Mouse (Mus musculus): ENCODE measurements around the gene Clec2h. TPM values are rescaled to one million over a fixed set of nuclear protein-coding genes. Genes with fewer than 3 reads are reported as not detected.
"Not testable (repeated sequence)": the region's sequence is repeated elsewhere in the genome, so short reads cannot be mapped to it uniquely, and the experiment has no call there.

Clec2h gene
- polyA plus RNA-seq, 1 experiment from 2014 or later, result not detected

- 93% methylated on average over 3 of the region's 3 CpGs for WGBS
- no peak overlapping the region for H3K4me3 ChIP-seq
- DNase-seq (ENCODE audit: low spot score), result no peak
Measured at GRCm38 (mm10) chr6:128649681-128650080, 12.5 kb upstream of the Clec2h start.

GRCm38 (mm10) chr6:128650187-128650586 lies 12.0 kb upstream of the Clec2h start:
- DNase-seq (ENCODE audit: low spot score), result no peak
- no peaks in the 10 kb centered on the region for H3K27me3 ChIP-seq (ENCODE audit: low read depth, poor library complexity, severe bottlenecking)
- whole genome bisulfite sequencing, result 88% methylated on average over 1 of the region's 1 CpGs

More at GRCm38 (mm10) chr6:128649681-128650080, 12.5 kb upstream of the Clec2h start:
- Histone ChIP-seq H3K27ac (replicated peaks) (no peak overlapping the region), H3K4me1 (no peaks in the 10 kb centered on the region), H3K9me3 (replicated peaks) (no peaks in the 10 kb centered on the region), H3K27me3 (ENCODE audit: low read depth, poor library complexity, severe bottlenecking) (no peaks in the 10 kb centered on the region), H3K36me3 (no peaks in the 10 kb centered on the region)

GRCm38 (mm10) chr6:128650827-128651226 lies 11.4 kb upstream of the Clec2h start:
- not testable (repeated sequence) for H3K27ac ChIP-seq (replicated peaks); H3K36me3 ChIP-seq; H3K4me1 ChIP-seq; H3K9me3 ChIP-seq (replicated peaks); H3K4me3 ChIP-seq; DNase-seq (ENCODE audit: low spot score); H3K27me3 ChIP-seq (ENCODE audit: low read depth, poor library complexity, severe bottlenecking)
- 91% methylated on average over 7 of the region's 7 CpGs for WGBS

More at GRCm38 (mm10) chr6:128650187-128650586, 12.0 kb upstream of the Clec2h start:
- H3K4me3 ChIP-seq, result no peak overlapping the region
- no peak overlapping the region for H3K27ac ChIP-seq (replicated peaks)
- no peaks in the 10 kb centered on the region for H3K36me3 ChIP-seq
- H3K4me1 ChIP-seq, result no peaks in the 10 kb centered on the region
- H3K9me3 ChIP-seq (replicated peaks), result no peaks in the 10 kb centered on the region

- Histone ChIP-seq H3K4me1 (no peaks in the 10 kb centered on the region), H3K4me3 (no peak overlapping the region), H3K9me3 (replicated peaks) (no peaks in the 10 kb centered on the region), H3K27me3 (ENCODE audit: low read depth, poor library complexity, severe bottlenecking) (no peaks in the 10 kb centered on the region), H3K36me3 (no peaks in the 10 kb centered on the region), H3K27ac (replicated peaks) (no peak overlapping the region)
- 97% methylated on average over 1 of the region's 1 CpGs for WGBS
- DNase-seq (ENCODE audit: low spot score), result no peak
Measured at GRCm38 (mm10) chr6:128652938-128653337, 9.2 kb upstream of the Clec2h start.

- Histone ChIP-seq H3K27ac (replicated peaks) (no peak overlapping the region), H3K27me3 (ENCODE audit: low read depth, poor library complexity, severe bottlenecking) (no peaks in the 10 kb centered on the region), H3K36me3 (no peaks in the 10 kb centered on the region), H3K4me3 (no peak overlapping the region), H3K9me3 (replicated peaks) (no peaks in the 10 kb centered on the region), H3K4me1 (no peaks in the 10 kb centered on the region)
- DNase-seq (ENCODE audit: low spot score), result no peak
- WGBS, result 97% methylated on average over 1 of the region's 1 CpGs
Measured at GRCm38 (mm10) chr6:128661249-128661648, 936 bp upstream of the Clec2h start.

- no peaks in the 10 kb centered on the region for H3K27me3 ChIP-seq (ENCODE audit: low read depth, poor library complexity, severe bottlenecking)
- H3K27ac ChIP-seq (replicated peaks), result no peak overlapping the region
- WGBS, result 57% methylated on average over 4 of the region's 4 CpGs
- no peaks in the 10 kb centered on the region for H3K4me1 ChIP-seq
- DNase-seq (ENCODE audit: low spot score), result no peak
- 0 out of 2 replicates have a peak, but pooled peaks cover 3% of the 10 kb centered on the region for H3K9me3 ChIP-seq (replicated peaks)
- H3K4me3 ChIP-seq, result no peak overlapping the region
- H3K36me3 ChIP-seq, result no peaks in the 10 kb centered on the region
Measured at GRCm38 (mm10) chr6:128669936-128670335, 7.8 kb downstream of the Clec2h start.

- H3K4me3 ChIP-seq, result no peak overlapping the region
- H3K4me1 ChIP-seq, result no peaks in the 10 kb centered on the region
- no peak overlapping the region for H3K27ac ChIP-seq (replicated peaks)
- no peak for DNase-seq (ENCODE audit: low spot score)
- H3K36me3 ChIP-seq, result no peaks in the 10 kb centered on the region
- no peaks in the 10 kb centered on the region for H3K27me3 ChIP-seq (ENCODE audit: low read depth, poor library complexity, severe bottlenecking)
- no peaks in the 10 kb centered on the region for H3K9me3 ChIP-seq (replicated peaks)
Measured at GRCm38 (mm10) chr6:128679574-128679973, 17.4 kb downstream of the Clec2h start.

GRCm38 (mm10) chr6:128701691-128702090 lies 39.5 kb downstream of the Clec2h start:
- DNase-seq (ENCODE audit: low spot score), result no peak
- WGBS, result 83% methylated on average over 3 of the region's 3 CpGs
- no peak overlapping the region for H3K4me3 ChIP-seq
- no peaks in the 10 kb centered on the region for H3K4me1 ChIP-seq
- H3K36me3 ChIP-seq, result no peaks in the 10 kb centered on the region
- no peaks in the 10 kb centered on the region for H3K9me3 ChIP-seq (replicated peaks)
- no peaks in the 10 kb centered on the region for H3K27me3 ChIP-seq (ENCODE audit: low read depth, poor library complexity, severe bottlenecking)
- H3K27ac ChIP-seq (replicated peaks), result no peak overlapping the region

GRCm38 (mm10) chr6:128722959-128723358 lies 60.8 kb downstream of the Clec2h start, which contains the start of gene Klrb1:
TSS of gene Klrb1 (minus strand) at chr6:128723059.
- Histone ChIP-seq H3K4me3 (no peak within 1 kb of the TSS), H3K36me3 (no peaks in the 10 kb centered on the region), H3K27ac (replicated peaks) (no peak within 1 kb of the TSS), H3K27me3 (ENCODE audit: low read depth, poor library complexity, severe bottlenecking) (no peaks in the 10 kb centered on the region), H3K4me1 (no peaks in the 10 kb centered on the region), H3K9me3 (replicated peaks) (no peaks in the 10 kb centered on the region)
- WGBS, result 92% methylated on average over 4 of the region's 4 CpGs
- no peak for DNase-seq (ENCODE audit: low spot score)

Other genes with a start within 250 kb of the Clec2h start
- gene Itfg2, start 237.5 kb upstream of the Clec2h start, polyA plus RNA-seq (2016; fragmentation: Nextera tagmentation; extraction: Ambion mirVana), result 41.6 and 42.8 TPM in 2 replicates
- 652 and 727 TPM in 2 replicates for gene Fkbp4, start 223.7 kb upstream of the Clec2h start, polyA plus RNA-seq (2016; fragmentation: Nextera tagmentation; extraction: Ambion mirVana)
- not detected in 2 replicates for gene Pzp, start 135.7 kb upstream of the Clec2h start, polyA plus RNA-seq (2016; fragmentation: Nextera tagmentation; extraction: Ambion mirVana)
- not detected in 2 replicates for gene A2ml1, start 80.8 kb upstream of the Clec2h start, polyA plus RNA-seq (2016; fragmentation: Nextera tagmentation; extraction: Ambion mirVana)
- not detected in 2 replicates for gene Klrb1a, start 38.9 kb upstream of the Clec2h start, polyA plus RNA-seq (2016; fragmentation: Nextera tagmentation; extraction: Ambion mirVana)
- not detected in 2 replicates for gene Klrb1, start 60.7 kb downstream of the Clec2h start, polyA plus RNA-seq (2016; fragmentation: Nextera tagmentation; extraction: Ambion mirVana)
- not detected in 2 replicates for gene Klrb1c, start 126.8 kb downstream of the Clec2h start, polyA plus RNA-seq (2016; fragmentation: Nextera tagmentation; extraction: Ambion mirVana)
- gene Gm44511, start 163.9 kb downstream of the Clec2h start, polyA plus RNA-seq (2016; fragmentation: Nextera tagmentation; extraction: Ambion mirVana), result not detected in 2 replicates
- not detected in 2 replicates for gene Klrb1b, start 163.9 kb downstream of the Clec2h start, polyA plus RNA-seq (2016; fragmentation: Nextera tagmentation; extraction: Ambion mirVana)
- 0.16 TPM in 1 of 2 replicates, not detected in the other for gene Clec2i, start 225.2 kb downstream of the Clec2h start, polyA plus RNA-seq (2016; fragmentation: Nextera tagmentation; extraction: Ambion mirVana)
- 1.3 and 1.4 TPM in 2 replicates for gene BC035044, start 228.7 kb downstream of the Clec2h start, polyA plus RNA-seq (2016; fragmentation: Nextera tagmentation; extraction: Ambion mirVana)

Data from midbrain, embryonic 10.5 days (tissue).